15 mouse cellular contexts compared by ENCODE assay signal in the genomic region with DNA sequence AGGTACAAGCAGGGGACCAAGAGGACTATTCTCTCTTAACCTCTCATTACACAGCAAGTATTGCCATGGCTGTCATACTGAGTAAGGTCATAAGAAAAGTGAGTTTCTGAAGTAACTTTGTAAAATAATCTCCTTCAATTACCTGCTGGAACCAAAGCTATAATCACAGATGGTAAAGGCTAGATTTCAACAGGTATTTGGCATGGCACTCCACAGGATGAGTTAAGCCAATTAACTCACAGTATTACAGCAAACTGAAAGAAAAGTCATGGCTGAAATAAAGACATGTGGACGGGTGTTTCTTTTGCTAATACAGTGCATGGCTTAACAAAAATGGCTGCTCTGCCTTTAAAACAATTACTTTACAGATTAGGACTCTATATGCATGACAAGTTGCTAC.
"Had no signal": no experiment of that assay in that cellular context is flagged by ENCODE, and none has a peak within 500 bp of the region (broad histone marks: within the 10 kb centered on the region; RNA-seq: fewer than 3 reads in every experiment).

No protein-coding gene starts in this region.

- H3K9ac ChIP-seq: kidney, embryonic 15.5 days; liver, embryonic 15.5 days; midbrain, embryonic 15.5 days; neural tube, embryonic 13.5 days had no signal

- H3K4me1 ChIP-seq: limb, embryonic 10.5 days; liver, embryonic 15.5 days; midbrain, embryonic 10.5 days; midbrain, embryonic 15.5 days; neural tube, embryonic 13.5 days had no signal

- H3K4me3 ChIP-seq: kidney, embryonic 15.5 days; left cerebral cortex, adult 2 months; limb, embryonic 10.5 days; liver, embryonic 15.5 days; midbrain, embryonic 10.5 days; midbrain, embryonic 15.5 days; neural tube, embryonic 13.5 days had no signal

- H3K4me2 ChIP-seq: kidney, embryonic 15.5 days; liver, embryonic 11.5 days; liver, embryonic 15.5 days; midbrain, embryonic 15.5 days; neural tube, embryonic 13.5 days had no signal

- H3K36me3 ChIP-seq: kidney, embryonic 15.5 days; limb, embryonic 10.5 days; liver, embryonic 15.5 days; midbrain, embryonic 10.5 days; midbrain, embryonic 15.5 days; neural tube, embryonic 13.5 days had no signal

- H3K27me3 ChIP-seq: kidney, embryonic 15.5 days; liver, embryonic 15.5 days; midbrain, embryonic 15.5 days; neural tube, embryonic 13.5 days had no signal

- DNase-seq: kidney, postnatal 14 days; lung, adult 2 months; lung, postnatal 10 days; lung, postnatal 4 days; retina, postnatal 1 day; right cerebral cortex, postnatal 14 days; thymus, postnatal 36 days had no signal

- ATAC-seq: midbrain, embryonic 15.5 days had no signal

- H3K27ac ChIP-seq: kidney, embryonic 15.5 days; left cerebral cortex, adult 2 months; limb, embryonic 10.5 days; liver, embryonic 15.5 days; midbrain, embryonic 10.5 days; midbrain, embryonic 15.5 days; neural tube, embryonic 13.5 days had no signal

- H3K9me3 ChIP-seq: kidney, embryonic 15.5 days; limb, embryonic 10.5 days; liver, embryonic 15.5 days; midbrain, embryonic 10.5 days; midbrain, embryonic 15.5 days; neural tube, embryonic 13.5 days had no signal
